Mouse (Mus musculus): ENCODE measurements at regions not wholly inside any gene's neighbourhood (a gene's known extent, or its start where the extent isn't known, plus 50 kb on each side); places are given as distances from the start of the nearest gene placed in this dataset.

GRCm38 (mm10) chr13:45267446-45267845 is 122.1 kb upstream of the Mylip start:
- DNase-seq: no peak
- TF ChIP-seq POLR2A (IDR thresholded peaks at IDR 0.05; ENCODE audit: borderline replicate concordance, insufficient read depth, low read length) (no peak), CTCF (IDR thresholded peaks at IDR 0.05; ENCODE audit: borderline replicate concordance, insufficient read depth, low read depth, low read length) (no peak)
- Histone ChIP-seq H3K4me1 (ENCODE audit: control insufficient read depth, insufficient read depth, low read length) (no peaks in the 10 kb centered on the region), H3K27ac (ENCODE audit: insufficient read depth, low read length) (no peak overlapping the region), H3K27me3 (ENCODE audit: control insufficient read depth, insufficient read depth, low read length) (no peaks in the 10 kb centered on the region; the same call in 1 of the 2 replicates), H3K4me3 (replicated peaks; ENCODE audit: insufficient read depth, low read depth, low read length) (no peak overlapping the region)
- 81% methylated on average over 5 of the region's 5 CpGs for WGBS

GRCm38 (mm10) chr13:45267906-45268305 is 121.6 kb upstream of the Mylip start:
- 66% methylated on average over 4 of the region's 4 CpGs for WGBS
- H3K27ac ChIP-seq (ENCODE audit: insufficient read depth, low read length): no peak overlapping the region
- DNase-seq: no peak

GRCm38 (mm10) chr13:45274261-45274884 is 115.2 kb upstream of the Mylip start:
- H3K4me1 ChIP-seq (ENCODE audit: control insufficient read depth, insufficient read depth, low read length): no peaks in the 10 kb centered on the region
- WGBS: 75% methylated on average over 8 of the region's 8 CpGs
- DNase-seq: no peak
- TF ChIP-seq CTCF (IDR thresholded peaks at IDR 0.05; ENCODE audit: borderline replicate concordance, insufficient read depth, low read depth, low read length) (no peak), POLR2A (IDR thresholded peaks at IDR 0.05; ENCODE audit: borderline replicate concordance, insufficient read depth, low read length) (no peak)
- H3K27ac ChIP-seq (ENCODE audit: insufficient read depth, low read length): no peak overlapping the region
- no peak overlapping the region for H3K4me3 ChIP-seq (replicated peaks; ENCODE audit: insufficient read depth, low read depth, low read length)
- no peaks in the 10 kb centered on the region for H3K27me3 ChIP-seq (ENCODE audit: control insufficient read depth, insufficient read depth, low read length)

More at GRCm38 (mm10) chr13:45267906-45268305, 121.6 kb upstream of the Mylip start:
- Histone ChIP-seq H3K4me1 (ENCODE audit: control insufficient read depth, insufficient read depth, low read length) (no peaks in the 10 kb centered on the region), H3K4me3 (replicated peaks; ENCODE audit: insufficient read depth, low read depth, low read length) (no peak overlapping the region), H3K27me3 (ENCODE audit: control insufficient read depth, insufficient read depth, low read length) (no peaks in the 10 kb centered on the region; the same call in 1 of the 2 replicates)
- TF ChIP-seq CTCF (IDR thresholded peaks at IDR 0.05; ENCODE audit: borderline replicate concordance, insufficient read depth, low read depth, low read length): no peak
- no peak for TF ChIP-seq POLR2A (IDR thresholded peaks at IDR 0.05; ENCODE audit: borderline replicate concordance, insufficient read depth, low read length)

- TF ChIP-seq CTCF (IDR thresholded peaks at IDR 0.05; ENCODE audit: borderline replicate concordance, insufficient read depth, low read depth, low read length): no peak
- no peak for TF ChIP-seq POLR2A (IDR thresholded peaks at IDR 0.05; ENCODE audit: borderline replicate concordance, insufficient read depth, low read length)
- DNase-seq: no peak
- no peaks in the 10 kb centered on the region for H3K27me3 ChIP-seq (ENCODE audit: control insufficient read depth, insufficient read depth, low read length)
- 54% methylated on average over 5 of the region's 5 CpGs for WGBS
- H3K4me1 ChIP-seq (ENCODE audit: control insufficient read depth, insufficient read depth, low read length): no peaks in the 10 kb centered on the region
- no peak overlapping the region for H3K4me3 ChIP-seq (replicated peaks; ENCODE audit: insufficient read depth, low read depth, low read length)
- no peak overlapping the region for H3K27ac ChIP-seq (ENCODE audit: insufficient read depth, low read length)
These were observed 114.2 kb upstream of the Mylip start for GRCm38 (mm10) chr13:45275391-45275790.

- 74% methylated on average over 7 of the region's 7 CpGs for WGBS
- Histone ChIP-seq H3K27ac (ENCODE audit: insufficient read depth, low read length) (no peak overlapping the region), H3K27me3 (ENCODE audit: control insufficient read depth, insufficient read depth, low read length) (no peaks in the 10 kb centered on the region), H3K4me1 (ENCODE audit: control insufficient read depth, insufficient read depth, low read length) (no peaks in the 10 kb centered on the region), H3K4me3 (replicated peaks; ENCODE audit: insufficient read depth, low read depth, low read length) (no peak overlapping the region)
- DNase-seq: no peak
- TF ChIP-seq CTCF (IDR thresholded peaks at IDR 0.05; ENCODE audit: borderline replicate concordance, insufficient read depth, low read depth, low read length): no peak
- no peak for TF ChIP-seq POLR2A (IDR thresholded peaks at IDR 0.05; ENCODE audit: borderline replicate concordance, insufficient read depth, low read length)
These were observed 111.6 kb upstream of the Mylip start for GRCm38 (mm10) chr13:45277842-45278416.

- TF ChIP-seq CTCF (IDR thresholded peaks at IDR 0.05; ENCODE audit: borderline replicate concordance, insufficient read depth, low read depth, low read length) (no peak), POLR2A (IDR thresholded peaks at IDR 0.05; ENCODE audit: borderline replicate concordance, insufficient read depth, low read length) (no peak)
- H3K4me1 ChIP-seq (ENCODE audit: control insufficient read depth, insufficient read depth, low read length): no peaks in the 10 kb centered on the region
- no peak overlapping the region for H3K4me3 ChIP-seq (replicated peaks; ENCODE audit: insufficient read depth, low read depth, low read length)
- WGBS: 71% methylated on average over 8 of the region's 8 CpGs
- H3K27ac ChIP-seq (ENCODE audit: insufficient read depth, low read length): no peak overlapping the region
- no peaks in the 10 kb centered on the region for H3K27me3 ChIP-seq (ENCODE audit: control insufficient read depth, insufficient read depth, low read length)
- no peak for DNase-seq
These were observed 108.4 kb upstream of the Mylip start for GRCm38 (mm10) chr13:45281106-45281505.

- no peak for DNase-seq
- TF ChIP-seq POLR2A (IDR thresholded peaks at IDR 0.05; ENCODE audit: borderline replicate concordance, insufficient read depth, low read length) (no peak), CTCF (IDR thresholded peaks at IDR 0.05; ENCODE audit: borderline replicate concordance, insufficient read depth, low read depth, low read length) (no peak)
These were observed 102.9 kb upstream of the Mylip start for GRCm38 (mm10) chr13:45286651-45287050.

GRCm38 (mm10) chr13:45287217-45287616 is 102.3 kb upstream of the Mylip start:
- DNase-seq: no peak
- Histone ChIP-seq H3K4me3 (replicated peaks; ENCODE audit: insufficient read depth, low read depth, low read length) (no peak overlapping the region), H3K27me3 (ENCODE audit: control insufficient read depth, insufficient read depth, low read length) (no peaks in the 10 kb centered on the region), H3K4me1 (ENCODE audit: control insufficient read depth, insufficient read depth, low read length) (no peaks in the 10 kb centered on the region), H3K27ac (ENCODE audit: insufficient read depth, low read length) (no peak overlapping the region)
- TF ChIP-seq POLR2A (IDR thresholded peaks at IDR 0.05; ENCODE audit: borderline replicate concordance, insufficient read depth, low read length) (no peak), CTCF (IDR thresholded peaks at IDR 0.05; ENCODE audit: borderline replicate concordance, insufficient read depth, low read depth, low read length) (no peak)
- WGBS: 94% methylated on average over 4 of the region's 4 CpGs

More at GRCm38 (mm10) chr13:45286651-45287050, 102.9 kb upstream of the Mylip start:
- no peak overlapping the region for H3K4me3 ChIP-seq (replicated peaks; ENCODE audit: insufficient read depth, low read depth, low read length)
- no peaks in the 10 kb centered on the region for H3K4me1 ChIP-seq (ENCODE audit: control insufficient read depth, insufficient read depth, low read length)
- WGBS: 91% methylated on average over 2 of the region's 2 CpGs
- no peak overlapping the region for H3K27ac ChIP-seq (ENCODE audit: insufficient read depth, low read length)
- no peaks in the 10 kb centered on the region for H3K27me3 ChIP-seq (ENCODE audit: control insufficient read depth, insufficient read depth, low read length)
